Mouse (Mus musculus) macrophage (primary cell): ENCODE measurements around the gene Mrps12. TPM values are rescaled to one million over a fixed set of nuclear protein-coding genes. Genes with fewer than 3 reads are reported as not detected.
A peak's percentile ranks its signal among the peaks of the same experiment; 100 is the strongest.

Experiments
- H3K27ac ChIP-seq: fragments of 350-480 bp; formaldehyde crosslinking; 2 replicates; pipeline ENCODE4 v1.9.0; 2021
- H3K36me3 ChIP-seq: fragments of 350-480 bp; formaldehyde crosslinking; 2 replicates; pipeline ENCODE4 v1.9.0; 2021; ENCODE audit errors: inconsistent target
- H3K4me3 ChIP-seq: fragments of 350-480 bp; formaldehyde crosslinking; 2 replicates; pipeline ENCODE4 v1.9.0; 2021; ENCODE audit errors: inconsistent target
- H3K79me2 ChIP-seq: fragments of 350-480 bp; formaldehyde crosslinking; 2 replicates; pipeline ENCODE4 v1.9.0; 2021; ENCODE audit errors: inconsistent target
- WGBS: methylation state at CpG from one replicate; pipeline ENCODE4 v1.1.7; 2026; ENCODE audit warnings: inconsistent platforms; ENCODE audit not compliant: missing documents; 5-methylcytosine and 5-hydroxymethylcytosine counted together
- polyA plus RNA-seq: library from polyadenylated mRNA; stranded (reverse); fragments of 250-400 nt; gene quantifications from 3 replicates; pipeline ENCODE4 v1.2.4, GENCODE M21; 2018; ENCODE audit warnings: inconsistent platforms
- total RNA-seq, 78 experiments: library from RNA; depleted of rRNA; stranded (reverse); fragments of 250-400 nt; gene quantifications; 1 replicate in 9 of 78; 2 replicates in 24 of 78; 3 replicates in 43 of 78; 4 replicates in 2 of 78; pipeline ENCODE4 v1.2.4; 2018; ENCODE audit warnings: inconsistent platforms in 56 of 78

Gene Mrps12
- 10 to 100 TPM in 13 of 26 experiments, 1 to 10 TPM in 12, not detected in 1; 4.5 to 16.7 (median 10.3) TPM for total RNA-seq (2018; cell fraction: chromatin; rRNA removed)
- total RNA-seq (2018; cell fraction: cytosol; rRNA removed) = 10 to 100 TPM; 40.9 to 83.2 (median 57.2) TPM
- 10 to 100 TPM in 24 of 26 experiments, 1 to 10 TPM in 2; 5.6 to 47.9 (median 20.1) TPM for total RNA-seq (2018; cell fraction: nucleus; rRNA removed)
- 30.6 to 48.9 TPM (median 42.1 TPM) in 3 replicates for polyA plus RNA-seq

DNA sequence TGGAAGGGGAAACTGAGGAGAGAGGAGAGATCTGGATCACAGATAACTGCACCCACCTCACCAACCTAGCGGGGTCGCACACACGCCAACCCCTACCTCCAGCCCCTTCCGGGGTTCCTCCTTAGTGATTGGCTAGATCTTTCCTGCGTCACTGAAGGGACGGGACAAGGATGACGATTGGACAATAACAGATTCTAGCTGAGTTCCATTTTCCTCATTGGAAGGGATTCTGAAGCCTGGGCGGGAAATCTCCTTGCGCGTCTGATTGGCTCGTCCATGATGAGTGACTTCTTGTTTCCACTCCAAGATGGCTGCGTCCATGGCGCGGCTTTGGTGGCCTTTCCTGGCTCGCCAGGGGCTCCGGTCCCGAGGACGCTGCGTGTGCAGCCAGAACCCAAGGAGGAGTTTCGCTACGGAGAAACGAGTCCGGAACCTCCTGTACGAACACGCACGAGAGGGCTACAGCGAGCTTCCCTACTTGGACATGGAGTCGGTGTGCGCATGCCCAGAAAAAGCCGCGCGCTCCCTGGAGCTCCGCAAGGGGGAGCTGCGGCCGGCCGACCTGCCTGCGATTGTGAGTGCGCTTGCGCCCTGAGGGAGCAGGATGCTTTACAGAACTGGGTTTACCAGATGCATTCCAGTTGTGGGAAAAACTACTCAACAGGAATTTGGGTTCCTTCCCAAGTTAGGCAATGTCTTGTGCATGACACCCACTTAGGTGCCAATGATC lies at the start of gene Mrps12, which contains the start of gene Sars2:
Mrps12 (minus strand) TSS at position 112 of the 730 bp plus-strand sequence.
Sars2 (plus strand) TSS at position 284 of the 730 bp plus-strand sequence.
- Histone ChIP-seq H3K36me3 (no peaks in the 10 kb centered on the region), H3K4me3 (peak within 1 kb of the TSS; percentile 97), H3K27ac (peak within 1 kb of the TSS; percentile 83), H3K79me2 (no peaks in the 10 kb centered on the region)
- WGBS = under 1% methylated on average over 37 of the region's 39 CpGs

GRCm38 (mm10) chr7:28790066-28790806 lies 48.6 kb upstream of the Mrps12 start:
- no peaks in the 10 kb centered on the region for H3K79me2 ChIP-seq
- 88% methylated on average over 8 of the region's 8 CpGs for WGBS

DNA sequence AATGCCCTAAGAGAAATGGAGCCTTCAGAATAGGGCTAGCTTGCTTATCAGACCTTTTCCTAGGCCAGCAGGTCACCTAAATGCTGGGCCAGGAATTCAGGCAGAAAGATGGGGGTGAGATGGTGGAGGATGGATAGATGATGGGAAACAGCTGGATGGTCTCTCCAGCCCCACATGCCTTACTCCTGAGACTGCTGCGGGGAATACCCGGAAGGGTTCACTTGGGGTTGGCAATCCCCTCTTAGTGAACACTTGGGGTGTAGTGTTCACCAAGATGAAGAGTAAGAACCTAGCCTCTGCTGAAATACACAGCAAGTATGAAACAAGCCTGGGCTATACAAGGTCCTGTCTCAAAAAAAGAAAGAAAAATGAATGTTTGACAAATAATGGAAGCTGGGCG lies 47.6 kb upstream of the Mrps12 start:
- Histone ChIP-seq H3K27ac (no peak overlapping the region), H3K4me3 (no peak overlapping the region), H3K36me3 (peaks cover 21% of the 10 kb centered on the region), H3K79me2 (no peaks in the 10 kb centered on the region)
- WGBS = 86% methylated on average over 3 of the region's 3 CpGs

More at GRCm38 (mm10) chr7:28790066-28790806, 48.6 kb upstream of the Mrps12 start:
- Histone ChIP-seq H3K36me3 (peaks cover 13% of the 10 kb centered on the region; the same call in 1 of the 2 replicates), H3K4me3 (no peak overlapping the region), H3K27ac (no peak overlapping the region)

GRCm38 (mm10) chr7:28788307-28789195 lies 46.9 kb upstream of the Mrps12 start, which contains the start of gene Rinl:
Gene Rinl, plus strand, starts transcription at chr7:28788969.
- WGBS = 20% methylated on average over 5 of the region's 5 CpGs
- Histone ChIP-seq H3K36me3 (peaks cover 28% of the 10 kb centered on the region), H3K79me2 (no peaks in the 10 kb centered on the region), H3K27ac (no peak within 1 kb of the TSS), H3K4me3 (no peak within 1 kb of the TSS)

- no peaks in the 10 kb centered on the region for H3K79me2 ChIP-seq
- no peak overlapping the region for H3K4me3 ChIP-seq
- 94% methylated on average over 9 of the region's 9 CpGs for WGBS
- peaks cover 35% of the 10 kb centered on the region for H3K36me3 ChIP-seq
- H3K27ac ChIP-seq = no peak overlapping the region
Observed at GRCm38 (mm10) chr7:28787884-28788283, 46.3 kb upstream of the Mrps12 start.

- Histone ChIP-seq H3K36me3 (peaks cover 40% of the 10 kb centered on the region), H3K4me3 (no peak overlapping the region), H3K79me2 (no peaks in the 10 kb centered on the region), H3K27ac (no peak overlapping the region)
- WGBS = 100% methylated on average over 3 of the region's 5 CpGs
Observed at GRCm38 (mm10) chr7:28785161-28785560, 43.5 kb upstream of the Mrps12 start.

- Histone ChIP-seq H3K4me3 (no peak overlapping the region), H3K79me2 (no peaks in the 10 kb centered on the region; the same call in 1 of the 2 replicates)
- 32% methylated on average over 8 of the region's 8 CpGs for WGBS
Observed at GRCm38 (mm10) chr7:28781261-28781663, 39.6 kb upstream of the Mrps12 start.

GRCm38 (mm10) chr7:28780857-28781256 lies 39.2 kb upstream of the Mrps12 start:
- H3K4me3 ChIP-seq = no peak overlapping the region
- peaks cover 2% of the 10 kb centered on the region; the same call in 1 of the 2 replicates for H3K79me2 ChIP-seq
- H3K27ac ChIP-seq = peak overlapping the region; percentile 94
- peaks cover 56% of the 10 kb centered on the region for H3K36me3 ChIP-seq
- 13% methylated on average over 7 of the region's 7 CpGs for WGBS

More at GRCm38 (mm10) chr7:28781261-28781663, 39.6 kb upstream of the Mrps12 start:
- H3K36me3 ChIP-seq = peaks cover 54% of the 10 kb centered on the region
- H3K27ac ChIP-seq = peak overlapping the region; percentile 94

GRCm38 (mm10) chr7:28780067-28780658 lies 38.5 kb upstream of the Mrps12 start:
- peaks cover 57% of the 10 kb centered on the region for H3K36me3 ChIP-seq
- no peak overlapping the region for H3K4me3 ChIP-seq
- H3K79me2 ChIP-seq = peaks cover 9% of the 10 kb centered on the region; the same call in 1 of the 2 replicates
- WGBS = 30% methylated on average over 6 of the region's 6 CpGs
- H3K27ac ChIP-seq = peak overlapping the region; percentile 94

DNA sequence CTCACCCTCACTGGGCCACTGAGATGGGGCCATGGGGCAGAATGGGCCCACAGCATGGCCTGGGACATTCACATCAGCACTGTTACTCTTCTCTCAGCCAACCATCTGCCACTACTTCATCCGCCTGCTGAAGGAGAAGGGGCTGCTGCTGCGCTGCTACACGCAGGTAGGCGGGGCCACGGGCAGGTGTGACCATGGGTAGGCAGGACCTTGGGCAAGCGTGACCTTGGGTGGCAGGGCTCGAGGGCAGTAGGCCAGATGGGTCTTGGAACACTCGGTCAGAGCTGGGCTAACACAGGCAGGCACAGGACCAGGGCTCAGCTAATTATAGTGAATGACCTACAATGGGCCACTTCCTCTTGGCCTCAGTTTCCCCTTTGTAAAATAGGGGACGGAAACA lies 37.2 kb upstream of the Mrps12 start:
- H3K4me3 ChIP-seq = no peak overlapping the region
- peaks cover 22% of the 10 kb centered on the region; the same call in 1 of the 2 replicates for H3K79me2 ChIP-seq
- H3K27ac ChIP-seq = no peak overlapping the region
- H3K36me3 ChIP-seq = peaks cover 58% of the 10 kb centered on the region
- WGBS = 84% methylated on average over 7 of the region's 9 CpGs

DNA sequence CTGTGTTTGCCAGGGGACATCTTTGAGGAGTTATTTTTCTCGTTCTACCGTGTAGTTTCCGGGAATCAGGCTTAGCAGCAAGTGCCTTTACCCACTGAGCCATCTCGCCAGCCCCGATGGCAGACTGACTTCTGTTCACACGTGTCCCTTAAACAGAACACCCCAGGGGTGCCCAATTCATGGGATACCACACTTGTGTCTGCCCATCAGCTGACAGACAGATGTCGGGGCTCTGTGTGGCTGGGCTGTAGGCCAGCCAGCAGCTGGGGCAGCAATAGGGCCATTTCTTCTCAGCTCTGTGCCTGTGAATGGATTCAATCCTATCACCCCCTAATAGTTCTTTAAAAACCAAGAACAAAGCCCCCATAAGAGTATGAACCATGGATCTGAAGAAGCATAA lies 33.5 kb upstream of the Mrps12 start:
- Histone ChIP-seq H3K27ac (no peak overlapping the region), H3K79me2 (peaks cover 59% of the 10 kb centered on the region), H3K36me3 (peaks cover 46% of the 10 kb centered on the region), H3K4me3 (no peak overlapping the region)
- WGBS = 90% methylated on average over 7 of the region's 7 CpGs

DNA sequence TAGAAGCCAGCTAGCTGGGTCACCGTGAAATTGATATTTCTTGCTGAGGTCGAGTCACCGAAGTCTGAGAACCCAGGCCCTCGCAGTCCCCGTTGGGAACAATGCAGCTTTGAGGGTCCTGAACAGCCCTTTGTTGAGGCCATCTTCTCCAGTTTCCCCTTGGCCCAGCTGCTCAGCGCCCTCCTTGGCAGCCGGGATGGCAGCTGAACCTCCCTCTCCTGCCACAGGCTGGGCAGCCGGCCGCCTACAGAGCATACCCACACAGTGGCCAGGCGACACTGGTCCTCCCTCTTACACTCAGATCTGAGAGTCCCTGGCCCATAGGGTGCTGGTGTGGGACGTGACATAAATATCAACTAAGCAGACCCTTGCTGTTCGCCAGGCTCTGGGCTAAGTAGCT lies 32.5 kb upstream of the Mrps12 start:
- peaks cover 68% of the 10 kb centered on the region for H3K79me2 ChIP-seq
- no peak overlapping the region for H3K4me3 ChIP-seq
- H3K36me3 ChIP-seq = peaks cover 43% of the 10 kb centered on the region
- WGBS = 96% methylated on average over 9 of the region's 12 CpGs
- H3K27ac ChIP-seq = no peak overlapping the region

- Histone ChIP-seq H3K79me2 (peaks cover 78% of the 10 kb centered on the region), H3K27ac (no peak overlapping the region), H3K4me3 (no peak overlapping the region), H3K36me3 (peaks cover 43% of the 10 kb centered on the region)
- WGBS = 87% methylated on average over 3 of the region's 3 CpGs
Observed at GRCm38 (mm10) chr7:28773163-28773562, 31.5 kb upstream of the Mrps12 start.
